Mouse (Mus musculus): ENCODE results near the gene Srsf2. TPM values are rescaled to one million over a fixed set of nuclear protein-coding genes. Genes with fewer than 3 reads are reported as not detected.
"Not testable (repeated sequence)": the region's sequence is repeated elsewhere in the genome, so short reads cannot be mapped to it uniquely, and the experiment has no call there.

Srsf2 gene
- polyA plus RNA-seq, 1 experiment = 1,171 TPM

DNA sequence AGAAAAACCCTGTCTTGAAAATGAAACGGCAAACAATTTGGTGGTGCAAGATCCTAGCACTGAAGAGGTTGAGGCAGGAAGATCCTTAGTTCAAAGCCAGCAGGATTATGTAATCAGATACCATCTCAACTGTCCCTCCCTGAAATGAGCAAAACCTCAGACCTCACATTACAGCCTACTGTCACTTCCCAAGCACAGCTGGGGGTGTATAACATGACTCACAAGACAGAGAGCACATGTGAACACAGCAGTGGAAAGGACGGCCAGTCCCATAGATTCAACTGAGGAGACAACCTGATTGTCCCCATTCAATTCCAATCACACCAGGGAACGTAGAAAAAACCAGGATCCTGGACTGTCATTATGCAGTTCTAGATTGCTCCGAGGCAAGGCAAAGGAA, 16.6 kb downstream of the Srsf2 start:
- Histone ChIP-seq H3K36me3 (ENCODE audit: control insufficient read depth, insufficient read depth, low read length) (peaks cover 54% of the 10 kb centered on the region), H3K27ac (ENCODE audit: control insufficient read depth, insufficient read depth, low read length) (no peak overlapping the region), H3K4me1 (replicated peaks; ENCODE audit: control insufficient read depth, insufficient read depth, low read length) (peaks cover 27% of the 10 kb centered on the region), H3K4me3 (ENCODE audit: control insufficient read depth, insufficient read depth, low read length) (no peak overlapping the region), H3K27me3 (ENCODE audit: control insufficient read depth, insufficient read depth, low read length) (no peaks in the 10 kb centered on the region)
- TF ChIP-seq CTCF (IDR thresholded peaks at IDR 0.05; ENCODE audit: borderline replicate concordance, control insufficient read depth, extremely low read depth, insufficient read depth, low read length, poor library complexity) (no peak), POLR2A (IDR thresholded peaks at IDR 0.05; ENCODE audit: control insufficient read depth, extremely low read depth, insufficient read depth, low read length, poor library complexity) (no peak)
- no peak for DNase-seq
- WGBS = 57% methylated on average over 4 of the region's 4 CpGs

DNA sequence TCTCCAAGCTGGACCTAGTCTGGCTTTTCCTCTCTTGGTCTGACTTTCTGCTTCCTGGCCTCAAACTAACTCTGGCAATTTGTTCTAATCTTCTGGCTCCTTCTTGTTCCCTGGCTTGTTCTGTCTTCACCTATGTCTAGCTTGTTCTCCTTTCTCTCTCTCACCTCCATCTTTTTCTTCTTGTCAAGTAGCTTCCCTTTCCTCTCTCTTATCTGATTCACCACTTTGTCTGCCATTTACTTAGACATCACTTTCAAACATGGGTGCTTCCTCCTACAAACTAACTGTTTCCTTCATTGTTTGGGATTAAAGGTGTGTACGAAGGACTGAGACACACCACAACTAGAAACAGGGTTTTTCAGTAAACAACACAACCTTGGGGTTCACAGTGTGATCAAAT, 17.9 kb downstream of the Srsf2 start:
- no peak for DNase-seq
- TF ChIP-seq CTCF (IDR thresholded peaks at IDR 0.05; ENCODE audit: borderline replicate concordance, control insufficient read depth, extremely low read depth, insufficient read depth, low read length, poor library complexity) (no peak), POLR2A (IDR thresholded peaks at IDR 0.05; ENCODE audit: control insufficient read depth, extremely low read depth, insufficient read depth, low read length, poor library complexity) (no peak)
- Histone ChIP-seq H3K27me3 (ENCODE audit: control insufficient read depth, insufficient read depth, low read length) (no peaks in the 10 kb centered on the region), H3K4me3 (ENCODE audit: control insufficient read depth, insufficient read depth, low read length) (no peak overlapping the region), H3K36me3 (ENCODE audit: control insufficient read depth, insufficient read depth, low read length) (peaks cover 42% of the 10 kb centered on the region), H3K27ac (ENCODE audit: control insufficient read depth, insufficient read depth, low read length) (no peak overlapping the region), H3K4me1 (replicated peaks; ENCODE audit: control insufficient read depth, insufficient read depth, low read length) (peaks cover 20% of the 10 kb centered on the region)
- 84% methylated on average over 1 of the region's 1 CpGs for WGBS

DNA sequence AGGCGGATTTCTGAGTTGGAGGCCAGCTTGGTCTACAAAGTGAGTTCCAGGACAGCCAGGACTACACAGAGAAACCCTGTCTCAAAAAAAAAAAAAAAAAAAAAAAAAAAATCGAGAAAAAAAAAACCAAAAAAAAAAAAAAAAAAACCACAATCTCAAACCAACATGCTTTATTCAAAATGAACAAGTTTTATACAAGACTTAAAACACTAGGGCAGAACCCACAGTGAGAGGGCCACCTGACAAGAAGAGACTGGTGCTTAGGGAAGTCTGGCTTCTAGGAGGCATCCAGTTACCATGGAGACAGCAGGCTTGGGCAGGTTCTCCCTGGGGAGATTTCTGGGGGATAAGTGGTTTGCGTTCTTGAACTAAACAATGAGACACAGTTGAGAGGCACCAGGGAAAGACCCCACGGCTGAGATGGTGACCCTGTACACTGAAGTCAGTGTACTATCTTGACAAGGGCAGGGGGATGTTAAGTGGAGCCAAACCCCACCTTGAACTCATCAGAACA, 20.7 kb downstream of the Srsf2 start:
- 7% methylated on average over 4 of the region's 4 CpGs for WGBS
- no peak for DNase-seq
- TF ChIP-seq CTCF (IDR thresholded peaks at IDR 0.05; ENCODE audit: borderline replicate concordance, control insufficient read depth, extremely low read depth, insufficient read depth, low read length, poor library complexity) (no peak), POLR2A (IDR thresholded peaks at IDR 0.05; ENCODE audit: control insufficient read depth, extremely low read depth, insufficient read depth, low read length, poor library complexity) (no peak)
- Histone ChIP-seq H3K4me3 (ENCODE audit: control insufficient read depth, insufficient read depth, low read length) (no peak overlapping the region), H3K27me3 (ENCODE audit: control insufficient read depth, insufficient read depth, low read length) (no peaks in the 10 kb centered on the region), H3K36me3 (ENCODE audit: control insufficient read depth, insufficient read depth, low read length) (peaks cover 18% of the 10 kb centered on the region), H3K27ac (ENCODE audit: control insufficient read depth, insufficient read depth, low read length) (peak overlapping the region; percentile 57; the same call in 1 of the 2 replicates), H3K4me1 (replicated peaks; ENCODE audit: control insufficient read depth, insufficient read depth, low read length) (peaks cover 37% of the 10 kb centered on the region)

DNA sequence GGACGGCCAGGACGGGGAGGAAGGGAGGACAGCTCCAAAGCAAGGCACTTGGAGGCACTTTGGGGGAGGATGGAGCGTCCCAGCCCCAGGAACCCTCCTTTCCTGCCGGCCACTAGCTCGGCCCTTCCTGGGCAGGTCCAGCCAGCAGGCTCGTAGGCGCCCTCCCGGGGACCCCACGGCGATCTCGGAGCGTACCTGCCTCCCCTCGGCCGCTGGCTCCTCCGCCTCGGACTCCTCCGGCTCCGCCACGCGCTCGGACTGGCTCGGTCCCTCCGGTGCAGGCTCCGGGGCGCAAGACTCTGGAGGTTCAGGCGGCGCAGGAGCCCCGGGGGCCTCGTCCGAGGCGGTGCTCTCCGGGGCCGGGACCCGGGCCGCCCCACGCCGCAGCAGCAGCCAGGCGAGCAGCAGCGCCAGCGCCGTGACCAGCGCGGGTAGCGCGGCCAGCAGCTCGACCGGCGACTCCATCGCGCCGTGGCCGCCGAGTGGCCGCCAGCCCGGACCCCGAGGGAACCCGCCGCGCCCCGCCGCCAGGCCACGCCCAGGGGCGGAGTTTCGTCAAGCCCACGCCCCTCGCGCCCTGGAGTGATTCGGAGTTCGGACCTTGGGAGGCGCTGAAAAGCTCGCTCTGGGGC, 25.2 kb downstream of the Srsf2 start, which contains the start of gene Mxra7:
Gene Mxra7 (minus strand): TSS at position 513 of the 632 bp plus-strand sequence.
- H3K36me3 ChIP-seq (ENCODE audit: control insufficient read depth, insufficient read depth, low read length) = no peaks in the 10 kb centered on the region
- TF ChIP-seq POLR2A (IDR thresholded peaks at IDR 0.05; ENCODE audit: control insufficient read depth, extremely low read depth, insufficient read depth, low read length, poor library complexity) (peak; percentile 10; the same call in 1 of the 2 replicates), CTCF (IDR thresholded peaks at IDR 0.05; ENCODE audit: borderline replicate concordance, control insufficient read depth, extremely low read depth, insufficient read depth, low read length, poor library complexity) (no peak)
- H3K27me3 ChIP-seq (ENCODE audit: control insufficient read depth, insufficient read depth, low read length) = no peaks in the 10 kb centered on the region
- DNase-seq = peak; percentile 61
- peak within 1 kb of the TSS; percentile 43 for H3K4me3 ChIP-seq (ENCODE audit: control insufficient read depth, insufficient read depth, low read length)
- H3K4me1 ChIP-seq (replicated peaks; ENCODE audit: control insufficient read depth, insufficient read depth, low read length) = peaks cover 30% of the 10 kb centered on the region
- 10% methylated on average over 70 of the region's 71 CpGs for WGBS
- H3K27ac ChIP-seq (ENCODE audit: control insufficient read depth, insufficient read depth, low read length) = peak within 1 kb of the TSS; percentile 18; the same call in 1 of the 2 replicates

DNA sequence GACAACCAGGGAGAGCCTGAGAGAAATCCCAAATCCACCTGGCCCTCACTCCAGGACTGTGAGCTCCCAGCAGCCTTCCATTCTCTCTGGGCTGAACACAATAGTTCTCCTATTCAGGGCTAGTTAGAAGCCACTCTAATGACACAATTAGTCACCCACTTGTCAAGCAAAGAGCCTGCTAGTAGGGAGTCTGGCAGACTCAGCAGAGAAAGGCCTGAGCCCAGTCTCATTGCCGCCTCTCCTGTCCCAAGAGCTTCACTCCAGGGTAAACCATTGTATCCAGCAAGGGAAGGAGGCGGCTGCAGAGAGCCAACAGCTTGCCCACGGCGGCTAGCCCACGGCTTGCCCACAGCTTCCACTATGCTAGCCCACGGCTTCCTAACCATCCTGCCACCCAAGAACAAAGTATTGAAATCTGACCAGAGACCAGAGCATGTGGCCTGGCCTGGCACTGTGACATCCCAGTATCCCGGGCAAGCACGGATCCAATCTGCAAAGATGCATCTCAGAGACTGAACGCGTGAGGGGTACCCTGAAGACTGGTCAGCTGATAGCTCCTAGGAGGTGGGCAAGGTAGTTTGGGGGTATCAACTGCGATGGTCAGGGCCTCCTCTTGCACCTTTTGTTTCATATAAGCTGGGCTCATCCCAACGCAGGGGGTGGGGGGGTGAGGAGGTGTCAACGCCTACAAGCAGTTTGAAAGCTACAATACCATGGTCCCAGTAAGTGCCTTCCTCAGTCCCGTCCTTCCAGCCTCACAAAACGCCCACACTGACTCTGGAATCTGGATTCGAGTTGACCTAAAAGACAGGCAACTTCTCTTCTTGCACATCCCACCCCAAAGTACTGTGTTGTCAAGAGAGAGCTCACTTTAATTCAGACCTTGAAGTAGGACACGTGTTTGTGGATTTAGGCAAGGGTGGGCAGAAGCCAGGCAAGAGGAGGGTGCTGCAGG, 26.1 kb downstream of the Srsf2 start:
- Histone ChIP-seq H3K4me1 (replicated peaks; ENCODE audit: control insufficient read depth, insufficient read depth, low read length) (peaks cover 22% of the 10 kb centered on the region), H3K27me3 (ENCODE audit: control insufficient read depth, insufficient read depth, low read length) (no peaks in the 10 kb centered on the region), H3K36me3 (ENCODE audit: control insufficient read depth, insufficient read depth, low read length) (no peaks in the 10 kb centered on the region), H3K27ac (ENCODE audit: control insufficient read depth, insufficient read depth, low read length) (no peak overlapping the region), H3K4me3 (ENCODE audit: control insufficient read depth, insufficient read depth, low read length) (peak overlapping the region; percentile 43)
- no peak for TF ChIP-seq POLR2A (IDR thresholded peaks at IDR 0.05; ENCODE audit: control insufficient read depth, extremely low read depth, insufficient read depth, low read length, poor library complexity)
- TF ChIP-seq CTCF (IDR thresholded peaks at IDR 0.05; ENCODE audit: borderline replicate concordance, control insufficient read depth, extremely low read depth, insufficient read depth, low read length, poor library complexity) = no peak
- no peak for DNase-seq
- WGBS = 74% methylated on average over 17 of the region's 17 CpGs

DNA sequence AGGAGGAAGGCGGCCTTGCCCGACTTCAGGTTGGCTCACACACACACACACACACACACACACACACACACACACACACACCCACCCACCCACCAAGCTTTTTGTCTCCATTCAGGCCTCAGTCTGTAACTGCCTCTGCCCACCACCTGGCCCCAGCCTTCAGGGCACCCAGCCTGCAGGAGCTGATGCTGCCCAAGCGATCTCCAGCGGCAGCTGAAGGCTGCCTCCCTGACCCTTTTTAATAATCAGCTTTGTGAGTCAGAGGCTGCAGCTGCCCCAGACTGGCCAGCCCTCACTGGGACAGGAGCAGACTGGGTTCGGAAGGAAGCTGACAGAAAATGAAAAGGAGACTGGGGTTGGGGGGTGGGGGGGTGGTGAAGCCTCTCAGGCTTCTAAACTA, 27.7 kb downstream of the Srsf2 start:
- H3K4me3 ChIP-seq (ENCODE audit: control insufficient read depth, insufficient read depth, low read length) = no peak overlapping the region
- no peaks in the 10 kb centered on the region for H3K27me3 ChIP-seq (ENCODE audit: control insufficient read depth, insufficient read depth, low read length)
- peaks cover 29% of the 10 kb centered on the region for H3K4me1 ChIP-seq (replicated peaks; ENCODE audit: control insufficient read depth, insufficient read depth, low read length)
- DNase-seq = no peak
- TF ChIP-seq CTCF (IDR thresholded peaks at IDR 0.05; ENCODE audit: borderline replicate concordance, control insufficient read depth, extremely low read depth, insufficient read depth, low read length, poor library complexity) (no peak), POLR2A (IDR thresholded peaks at IDR 0.05; ENCODE audit: control insufficient read depth, extremely low read depth, insufficient read depth, low read length, poor library complexity) (no peak)
- H3K27ac ChIP-seq (ENCODE audit: control insufficient read depth, insufficient read depth, low read length) = no peak overlapping the region
- WGBS = 84% methylated on average over 4 of the region's 5 CpGs
- H3K36me3 ChIP-seq (ENCODE audit: control insufficient read depth, insufficient read depth, low read length) = no peaks in the 10 kb centered on the region

DNA sequence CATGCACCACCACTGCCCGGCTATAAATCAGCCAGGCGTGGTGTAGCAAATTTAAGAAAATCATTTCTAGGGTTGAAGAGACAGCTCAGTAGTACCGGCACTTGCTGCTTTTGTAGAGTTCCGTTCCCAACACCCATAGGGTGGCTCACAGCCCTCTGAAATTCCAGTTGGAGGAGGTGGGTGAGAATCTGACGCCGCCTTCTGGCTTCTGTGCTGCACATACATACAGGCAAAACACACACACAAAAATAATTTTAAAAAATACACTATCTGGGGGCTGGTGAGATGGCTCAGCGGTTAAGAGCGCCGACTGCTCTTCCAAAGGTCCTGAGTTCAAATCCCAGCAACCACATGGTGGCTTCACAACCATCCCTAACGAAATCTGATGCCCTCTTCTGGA, 29.0 kb downstream of the Srsf2 start:
- H3K4me1 ChIP-seq (replicated peaks; ENCODE audit: control insufficient read depth, insufficient read depth, low read length) = peaks cover 30% of the 10 kb centered on the region
- H3K36me3 ChIP-seq (ENCODE audit: control insufficient read depth, insufficient read depth, low read length); H3K4me3 ChIP-seq (ENCODE audit: control insufficient read depth, insufficient read depth, low read length); H3K27me3 ChIP-seq (ENCODE audit: control insufficient read depth, insufficient read depth, low read length); DNase-seq; H3K27ac ChIP-seq (ENCODE audit: control insufficient read depth, insufficient read depth, low read length): not testable (repeated sequence)
- 98% methylated on average over 10 of the region's 10 CpGs for WGBS

Measured in thymus, adult 2 months (tissue).